Mouse (Mus musculus): ENCODE results near the gene Slc6a19.

GRCm38 (mm10) chr13:73711803-73712202 lies 7.1 kb upstream of the Slc6a19 start:
- TF ChIP-seq POLR2A (IDR thresholded peaks at IDR 0.05; ENCODE audit: insufficient read length, low read depth) (no peak), MYOD1 (IDR thresholded peaks at IDR 0.05; ENCODE audit: control insufficient read depth in 1 of 3, insufficient read length in 2 of 3, low read depth in 2 of 3) (no peak), USF1 (IDR thresholded peaks at IDR 0.05; ENCODE audit: low read depth) (no peak)
